ENCODE assay signal across 9 mouse cellular contexts in the genomic region with DNA sequence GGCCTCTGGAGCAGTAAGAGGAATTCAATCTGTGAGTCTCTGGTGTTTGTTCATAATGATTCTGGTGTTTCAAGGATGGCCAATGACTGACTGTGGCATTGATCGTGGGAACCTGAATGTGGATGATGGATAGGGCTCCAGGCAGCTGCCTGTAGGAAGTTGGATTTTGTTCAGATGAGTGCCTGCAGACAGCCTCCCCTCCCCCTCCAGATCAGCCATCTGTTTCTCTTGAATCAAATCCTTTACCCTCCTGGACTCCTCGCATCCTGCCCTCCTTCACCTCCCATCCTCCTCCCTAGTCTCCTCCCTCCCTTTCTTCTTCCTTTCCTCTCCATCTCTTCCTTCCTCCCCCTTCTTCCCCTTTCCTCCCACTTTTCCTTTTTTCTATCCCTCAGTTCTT.
DNase-seq lines count a peak whose midpoint lies in the region; ATAC-seq lines count a peak whose summit lies in the region.
"Had no signal": no experiment of that assay in that cellular context is flagged by ENCODE, and none has a peak within 500 bp of the region (broad histone marks: within the 10 kb centered on the region; RNA-seq: fewer than 3 reads in every experiment).

No protein-coding gene starts in this region.

- no peaks in the 10 kb centered on the region for H3K9me3 ChIP-seq in kidney, embryonic 14.5 days (ENCODE audit: control insufficient read depth, low read length)
- H3K9me3 ChIP-seq: liver, embryonic 15.5 days had no signal

- no peak overlapping the region for H3K4me2 ChIP-seq in kidney, embryonic 14.5 days (replicated peaks; ENCODE audit: low read depth, low read length)
- H3K4me2 ChIP-seq: liver, embryonic 15.5 days had no signal

- ATAC-seq in kidney, embryonic 14.5 days (ENCODE audit: low FRiP score, low TSS enrichment), result peak; percentile 79; the same call in 1 of the 2 replicates

- WGBS in kidney, embryonic 14.5 days, result 3% methylated on average over 2 of the region's 2 CpGs

- no peaks in the 10 kb centered on the region for H3K36me3 ChIP-seq in kidney, embryonic 14.5 days (ENCODE audit: control insufficient read depth, insufficient read depth, low read length)
- H3K36me3 ChIP-seq: liver, embryonic 15.5 days had no signal

- H3K4me3 ChIP-seq in kidney, embryonic 14.5 days (ENCODE audit: low read length), result no peak overlapping the region
- H3K4me3 ChIP-seq: liver, embryonic 15.5 days had no signal

- H3K27me3 ChIP-seq in kidney, embryonic 14.5 days (ENCODE audit: control insufficient read depth, insufficient read depth, low read length), result no peaks in the 10 kb centered on the region
- H3K27me3 ChIP-seq: liver, embryonic 15.5 days had no signal

- DNase-seq in kidney, postnatal 14 days, result no peak
- DNase-seq in brain, adult 2 months (ENCODE audit: low read depth, low spot score), result peak; percentile 73
- peak; percentile 88 to 92 for DNase-seq in cerebellum, postnatal 10 days
- peak; percentile 17 for DNase-seq in forelimb bud, embryonic 11.5 days (ENCODE audit: low read depth, low spot score)
- no peak for DNase-seq in gastrocnemius, postnatal 10 days
- DNase-seq in layer of hippocampus, adult 11-12 months (ENCODE audit: low spot score), result no peak
- DNase-seq in Muller cell, postnatal 12 days (ENCODE audit: inconsistent ontology term), result no peak

- H3K27ac ChIP-seq in kidney, embryonic 14.5 days (ENCODE audit: low read depth, low read length), result no peak overlapping the region
- H3K27ac ChIP-seq: liver, embryonic 15.5 days had no signal

- no peak overlapping the region for H3K9ac ChIP-seq in kidney, embryonic 14.5 days (ENCODE audit: low read depth, low read length)
- H3K9ac ChIP-seq: liver, embryonic 15.5 days had no signal

- no peaks in the 10 kb centered on the region; the same call in 1 of the 2 replicates for H3K4me1 ChIP-seq in kidney, embryonic 14.5 days (ENCODE audit: control insufficient read depth, insufficient read depth, low read length)

Comparison
In these comparisons a context has a peak if more than half of its experiments do, and no peak if none do; other contexts are left out.
1. DNase-seq: peak in brain, adult 2 months (single experiment), cerebellum, postnatal 10 days (2 of 2) and forelimb bud, embryonic 11.5 days (single experiment); none in kidney, postnatal 14 days (single experiment), gastrocnemius, postnatal 10 days (single experiment), layer of hippocampus, adult 11-12 months (single experiment) and Muller cell, postnatal 12 days (single experiment).